10 mouse cellular contexts compared by ENCODE assay signal in genomic region chr10:14450073-14450472, GRCm38 (mm10).
DNase-seq lines count a peak whose midpoint lies in the region; ATAC-seq and TF ChIP-seq lines count a peak whose summit lies in the region.
"Had no signal": no experiment of that assay in that cellular context is flagged by ENCODE, and none has a peak within 500 bp of the region (broad histone marks: within the 10 kb centered on the region; RNA-seq: fewer than 3 reads in every experiment).

No protein-coding gene starts in this region.

- ATAC-seq in lung, embryonic 14.5 days (ENCODE audit: insufficient read depth): no peak
- ATAC-seq in stomach, postnatal 0 days (ENCODE audit: low FRiP score, low TSS enrichment): no peak

- peak; percentile 54 for TF ChIP-seq CTCF in lung, embryonic 14.5 days (IDR thresholded peaks at IDR 0.05; ENCODE audit: low read depth)
- peak; percentile 64 for TF ChIP-seq CTCF in stomach, postnatal 0 days (IDR thresholded peaks at IDR 0.05; ENCODE audit: low read depth)

- DNase-seq in cerebellum, postnatal 10 days: peak; percentile 3 to 10
- no peak for DNase-seq in cerebellum, adult 18-20 months
- DNase-seq in lung, embryonic 14.5 days: peak; percentile 21
- DNase-seq in lung, postnatal 10 days: no peak
- DNase-seq in c-Kit-negative CD71-positive TER-119-positive erythroid progenitor cells, embryonic 14.5 days (ENCODE audit: low read depth, low spot score): peak; percentile 12
- peak; percentile 24 for DNase-seq in stomach, postnatal 0 days (ENCODE audit: low spot score)
- no peak for DNase-seq in heart, adult 8-10 months (ENCODE audit: low spot score)
- DNase-seq in gastrocnemius, postnatal 14 days: no peak

- TF ChIP-seq EP300 in stomach, postnatal 0 days (optimal IDR thresholded peaks at IDR 0.05): no peak

- intact Hi-C loops in gastrocnemius, postnatal 14 days (cut with DNase I; ENCODE audit: low total_unique reads): no loop called here

- no peak overlapping the region for H3K4me2 ChIP-seq in lung, embryonic 14.5 days
- no peak overlapping the region for H3K4me2 ChIP-seq in stomach, postnatal 0 days (replicated peaks; ENCODE audit: low read depth)
- H3K4me2 ChIP-seq: embryonic facial prominence, embryonic 15.5 days; limb, embryonic 12.5 days had no signal

- no peaks in the 10 kb centered on the region for H3K36me3 ChIP-seq in lung, embryonic 14.5 days (ENCODE audit: insufficient read depth)
- H3K36me3 ChIP-seq in stomach, postnatal 0 days (ENCODE audit: control insufficient read depth, insufficient read depth, low read length): no peaks in the 10 kb centered on the region
- H3K36me3 ChIP-seq: embryonic facial prominence, embryonic 15.5 days; limb, embryonic 12.5 days had no signal

- 76% methylated on average over 7 of the region's 7 CpGs for WGBS in lung, embryonic 14.5 days
- 74% methylated on average over 7 of the region's 7 CpGs for WGBS in stomach, postnatal 0 days

- H3K4me3 ChIP-seq in lung, embryonic 14.5 days (ENCODE audit: low read depth, low read length): no peak overlapping the region
- no peak overlapping the region for H3K4me3 ChIP-seq in stomach, postnatal 0 days (ENCODE audit: low read depth, low read length)
- H3K4me3 ChIP-seq: embryonic facial prominence, embryonic 15.5 days; limb, embryonic 12.5 days had no signal

- H3K9me3 ChIP-seq in lung, embryonic 14.5 days (ENCODE audit: low read depth, low read length): no peaks in the 10 kb centered on the region
- no peaks in the 10 kb centered on the region for H3K9me3 ChIP-seq in stomach, postnatal 0 days (ENCODE audit: control insufficient read depth, low read length)
- H3K9me3 ChIP-seq: embryonic facial prominence, embryonic 15.5 days; limb, embryonic 12.5 days had no signal

- H3K27me3 ChIP-seq in lung, embryonic 14.5 days (ENCODE audit: insufficient read depth, low read length): no peaks in the 10 kb centered on the region
- H3K27me3 ChIP-seq in stomach, postnatal 0 days (ENCODE audit: control insufficient read depth, insufficient read depth, low read length): no peaks in the 10 kb centered on the region
- H3K27me3 ChIP-seq: embryonic facial prominence, embryonic 15.5 days; limb, embryonic 12.5 days had no signal

- H3K27ac ChIP-seq in lung, embryonic 14.5 days (ENCODE audit: low read depth): no peak overlapping the region
- no peak overlapping the region for H3K27ac ChIP-seq in stomach, postnatal 0 days (replicated peaks)
- H3K27ac ChIP-seq: embryonic facial prominence, embryonic 15.5 days; limb, embryonic 12.5 days had no signal

- H3K4me1 ChIP-seq in lung, embryonic 14.5 days (ENCODE audit: insufficient read depth): 0 out of 2 replicates have a peak, but pooled peaks cover 3% of the 10 kb centered on the region
- H3K4me1 ChIP-seq in stomach, postnatal 0 days (replicated peaks; ENCODE audit: control insufficient read depth, insufficient read depth): no peaks in the 10 kb centered on the region
- H3K4me1 ChIP-seq: embryonic facial prominence, embryonic 15.5 days had no signal

- H3K9ac ChIP-seq in lung, embryonic 14.5 days: no peak overlapping the region
- no peak overlapping the region for H3K9ac ChIP-seq in stomach, postnatal 0 days (ENCODE audit: low read length)
- H3K9ac ChIP-seq: embryonic facial prominence, embryonic 15.5 days; limb, embryonic 12.5 days had no signal

Comparison
In these comparisons a context has a peak if more than half of its experiments do, and no peak if none do; other contexts are left out.
1. DNase-seq: peak in cerebellum, postnatal 10 days (2 of 2), lung, embryonic 14.5 days (single experiment), c-Kit-negative CD71-positive TER-119-positive erythroid progenitor cells, embryonic 14.5 days (single experiment) and stomach, postnatal 0 days (single experiment); none in cerebellum, adult 18-20 months (0 of 2), lung, postnatal 10 days (single experiment), heart, adult 8-10 months (single experiment) and gastrocnemius, postnatal 14 days (single experiment).